Mouse (Mus musculus): Measurements from ENCODE around the gene Ccdc113. TPM values are rescaled to one million over a fixed set of nuclear protein-coding genes. Genes with fewer than 3 reads are reported as not detected.

The Ccdc113 gene
- polyA plus RNA-seq, 1 experiment = not detected

- TF ChIP-seq POLR2A (IDR thresholded peaks at IDR 0.05; ENCODE audit: low read depth, low read length) (no peak), CTCF (IDR thresholded peaks at IDR 0.05; ENCODE audit: borderline replicate concordance, insufficient read depth, low read length) (no peak)
- Histone ChIP-seq H3K27ac (ENCODE audit: insufficient read depth, low read length) (no peak overlapping the region), H3K4me1 (ENCODE audit: control insufficient read depth, insufficient read depth, low read length) (no peaks in the 10 kb centered on the region), H3K4me3 (ENCODE audit: insufficient read depth, low read length) (no peak overlapping the region)
Measured at GRCm38 (mm10) chr8:95566217-95566616, 32.3 kb downstream of the Ccdc113 start.

- Histone ChIP-seq H3K4me3 (ENCODE audit: insufficient read depth, low read length) (no peak overlapping the region), H3K27ac (ENCODE audit: insufficient read depth, low read length) (no peak overlapping the region), H3K4me1 (ENCODE audit: control insufficient read depth, insufficient read depth, low read length) (no peaks in the 10 kb centered on the region)
- TF ChIP-seq CTCF (IDR thresholded peaks at IDR 0.05; ENCODE audit: borderline replicate concordance, insufficient read depth, low read length) (no peak), POLR2A (IDR thresholded peaks at IDR 0.05; ENCODE audit: low read depth, low read length) (no peak)
Measured at GRCm38 (mm10) chr8:95566809-95567208, 32.9 kb downstream of the Ccdc113 start.

- TF ChIP-seq CTCF (IDR thresholded peaks at IDR 0.05; ENCODE audit: borderline replicate concordance, insufficient read depth, low read length) (no peak), POLR2A (IDR thresholded peaks at IDR 0.05; ENCODE audit: low read depth, low read length) (no peak)
- Histone ChIP-seq H3K4me1 (ENCODE audit: control insufficient read depth, insufficient read depth, low read length) (no peaks in the 10 kb centered on the region), H3K27ac (ENCODE audit: insufficient read depth, low read length) (no peak overlapping the region)
Measured at GRCm38 (mm10) chr8:95573146-95573545, 39.3 kb downstream of the Ccdc113 start.

GRCm38 (mm10) chr8:95576240-95576639, 42.4 kb downstream of the Ccdc113 start, which contains the start of gene Prss54:
TSS of gene Prss54 (minus strand) at chr8:95576340.
- Histone ChIP-seq H3K4me3 (ENCODE audit: insufficient read depth, low read length) (no peak within 1 kb of the TSS), H3K4me1 (ENCODE audit: control insufficient read depth, insufficient read depth, low read length) (no peaks in the 10 kb centered on the region), H3K27ac (ENCODE audit: insufficient read depth, low read length) (no peak within 1 kb of the TSS)
- TF ChIP-seq CTCF (IDR thresholded peaks at IDR 0.05; ENCODE audit: borderline replicate concordance, insufficient read depth, low read length) = no peak
- no peak for TF ChIP-seq POLR2A (IDR thresholded peaks at IDR 0.05; ENCODE audit: low read depth, low read length)

More at GRCm38 (mm10) chr8:95573146-95573545, 39.3 kb downstream of the Ccdc113 start:
- no peak overlapping the region for H3K4me3 ChIP-seq (ENCODE audit: insufficient read depth, low read length)

GRCm38 (mm10) chr8:95587339-95587738, 53.5 kb downstream of the Ccdc113 start:
- H3K4me3 ChIP-seq (ENCODE audit: insufficient read depth, low read length) = no peak overlapping the region
- peaks cover 2% of the 10 kb centered on the region; the same call in 1 of the 2 replicates for H3K4me1 ChIP-seq (ENCODE audit: control insufficient read depth, insufficient read depth, low read length)
- no peak overlapping the region for H3K27ac ChIP-seq (ENCODE audit: insufficient read depth, low read length)
- TF ChIP-seq CTCF (IDR thresholded peaks at IDR 0.05; ENCODE audit: borderline replicate concordance, insufficient read depth, low read length) (no peak), POLR2A (IDR thresholded peaks at IDR 0.05; ENCODE audit: low read depth, low read length) (no peak)

GRCm38 (mm10) chr8:95589282-95589681, 55.4 kb downstream of the Ccdc113 start:
- Histone ChIP-seq H3K4me3 (ENCODE audit: insufficient read depth, low read length) (no peak overlapping the region), H3K27ac (ENCODE audit: insufficient read depth, low read length) (no peak overlapping the region), H3K4me1 (ENCODE audit: control insufficient read depth, insufficient read depth, low read length) (peaks cover 3% of the 10 kb centered on the region; the same call in 1 of the 2 replicates)
- TF ChIP-seq CTCF (IDR thresholded peaks at IDR 0.05; ENCODE audit: borderline replicate concordance, insufficient read depth, low read length) (no peak), POLR2A (IDR thresholded peaks at IDR 0.05; ENCODE audit: low read depth, low read length) (no peak)

- Histone ChIP-seq H3K4me3 (ENCODE audit: insufficient read depth, low read length) (no peak overlapping the region), H3K27ac (ENCODE audit: insufficient read depth, low read length) (no peak overlapping the region), H3K4me1 (ENCODE audit: control insufficient read depth, insufficient read depth, low read length) (peaks cover 3% of the 10 kb centered on the region; the same call in 1 of the 2 replicates)
- TF ChIP-seq POLR2A (IDR thresholded peaks at IDR 0.05; ENCODE audit: low read depth, low read length) (no peak), CTCF (IDR thresholded peaks at IDR 0.05; ENCODE audit: borderline replicate concordance, insufficient read depth, low read length) (no peak)
Measured at GRCm38 (mm10) chr8:95590539-95590938, 56.7 kb downstream of the Ccdc113 start.

- Histone ChIP-seq H3K4me1 (ENCODE audit: control insufficient read depth, insufficient read depth, low read length) (peaks cover 3% of the 10 kb centered on the region; the same call in 1 of the 2 replicates), H3K27ac (ENCODE audit: insufficient read depth, low read length) (no peak overlapping the region), H3K4me3 (ENCODE audit: insufficient read depth, low read length) (no peak overlapping the region)
- TF ChIP-seq POLR2A (IDR thresholded peaks at IDR 0.05; ENCODE audit: low read depth, low read length) (no peak), CTCF (IDR thresholded peaks at IDR 0.05; ENCODE audit: borderline replicate concordance, insufficient read depth, low read length) (no peak)
Measured at GRCm38 (mm10) chr8:95592131-95592780, 58.4 kb downstream of the Ccdc113 start.

GRCm38 (mm10) chr8:95593439-95594393, 59.8 kb downstream of the Ccdc113 start:
- no peak for TF ChIP-seq CTCF (IDR thresholded peaks at IDR 0.05; ENCODE audit: borderline replicate concordance, insufficient read depth, low read length)
- no peak for TF ChIP-seq POLR2A (IDR thresholded peaks at IDR 0.05; ENCODE audit: low read depth, low read length)
- Histone ChIP-seq H3K27ac (ENCODE audit: insufficient read depth, low read length) (no peak overlapping the region), H3K4me3 (ENCODE audit: insufficient read depth, low read length) (no peak overlapping the region), H3K4me1 (ENCODE audit: control insufficient read depth, insufficient read depth, low read length) (peaks cover 3% of the 10 kb centered on the region; the same call in 1 of the 2 replicates)

Data from embryonic fibroblast, embryonic 13.5 days (primary cell).